Mouse (Mus musculus) spleen, adult 2 months (tissue): Measurements from ENCODE around the gene Bhlha9.

ENCODE experiments used
- CTCF ChIP-seq: fragments of 200-500 bp; IDR thresholded peaks from 2 replicates; pipeline ENCODE4 v1.5.1; 2011; ENCODE audit warnings: mild to moderate bottlenecking, inconsistent platforms; ENCODE audit not compliant: insufficient read depth, insufficient read length, insufficient replicate concordance; ENCODE audit errors: extremely low read depth
- POLR2A ChIP-seq: fragments of 200-500 bp; IDR thresholded peaks from 2 replicates; pipeline ENCODE4 v1.6.1; 2011; ENCODE audit warnings: low read depth, low read length, inconsistent platforms

DNA sequence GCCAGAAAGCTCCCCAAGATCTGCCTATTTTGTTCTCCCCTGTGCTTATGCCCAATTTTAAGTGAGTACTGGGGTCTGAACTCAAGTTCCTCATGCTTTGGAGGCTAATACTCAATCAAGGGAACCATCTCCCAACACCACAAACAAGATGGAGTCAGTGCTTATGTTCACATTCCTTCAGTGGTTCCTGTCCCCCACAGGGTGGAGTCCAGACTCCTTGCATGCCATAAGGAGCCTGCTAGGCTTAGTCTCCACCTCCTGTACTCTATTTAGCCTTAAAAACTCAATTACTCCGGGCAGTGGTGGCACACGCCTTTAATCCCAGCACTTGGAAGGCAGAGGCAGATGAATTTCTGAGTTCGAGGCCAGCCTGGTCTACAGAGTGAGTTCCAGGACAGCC is 47.4 kb upstream of the Bhlha9 start:
- TF ChIP-seq CTCF = no peak
- TF ChIP-seq POLR2A = no peak
